In genomic region chrX:133092983-133093382, GRCm38 (mm10) we compare ENCODE assay signal across 19 mouse cellular contexts.
A peak's percentile ranks its signal among the peaks of the same experiment; 100 is the strongest.
DNase-seq lines count a peak whose midpoint lies in the region; ATAC-seq and TF ChIP-seq lines count a peak whose summit lies in the region.
"Had no signal": no experiment of that assay in that cellular context is flagged by ENCODE, and none has a peak within 500 bp of the region (broad histone marks: within the 10 kb centered on the region; RNA-seq: fewer than 3 reads in every experiment).

No protein-coding gene starts in this region.

- no peak overlapping the region for H3K4me2 ChIP-seq in intestine, postnatal 0 days (replicated peaks; ENCODE audit: low read depth)
- H3K4me2 ChIP-seq in intestine, embryonic 16.5 days (ENCODE audit: low read depth, low read length): no peak overlapping the region
- H3K4me2 ChIP-seq in lung, embryonic 14.5 days: no peak overlapping the region
- no peak overlapping the region for H3K4me2 ChIP-seq in forebrain, embryonic 12.5 days
- H3K4me2 ChIP-seq: embryonic facial prominence, embryonic 13.5 days; forebrain, embryonic 13.5 days; limb, embryonic 12.5 days; liver, embryonic 13.5 days; midbrain, embryonic 11.5 days had no signal

- no peaks in the 10 kb centered on the region for H3K36me3 ChIP-seq in intestine, postnatal 0 days (ENCODE audit: control insufficient read depth, insufficient read depth)
- H3K36me3 ChIP-seq in intestine, embryonic 16.5 days (ENCODE audit: control insufficient read depth, insufficient read depth, low read length): no peaks in the 10 kb centered on the region
- H3K36me3 ChIP-seq in lung, embryonic 14.5 days (ENCODE audit: insufficient read depth): no peaks in the 10 kb centered on the region
- no peaks in the 10 kb centered on the region for H3K36me3 ChIP-seq in forebrain, embryonic 12.5 days (replicated peaks)
- H3K36me3 ChIP-seq: embryonic facial prominence, embryonic 13.5 days; heart, embryonic 10.5 days; limb, embryonic 12.5 days; liver, embryonic 13.5 days had no signal

- TF ChIP-seq CTCF in intestine, postnatal 0 days (IDR thresholded peaks at IDR 0.05; ENCODE audit: low read depth): 0 out of 2 replicates have a peak, but pooled peaks have one; percentile 5
- 0 out of 2 replicates have a peak, but pooled peaks have one; percentile 8 for TF ChIP-seq CTCF in lung, embryonic 14.5 days (IDR thresholded peaks at IDR 0.05; ENCODE audit: low read depth)

- no peak for ATAC-seq in intestine, postnatal 0 days
- ATAC-seq in intestine, embryonic 16.5 days: no peak
- no peak for ATAC-seq in lung, embryonic 14.5 days (ENCODE audit: insufficient read depth)
- no peak for ATAC-seq in forebrain, embryonic 12.5 days (ENCODE audit: low FRiP score)
- ATAC-seq: forebrain, embryonic 13.5 days; hindbrain, embryonic 16.5 days had no signal

- H3K9me3 ChIP-seq in intestine, postnatal 0 days (ENCODE audit: control insufficient read depth): no peaks in the 10 kb centered on the region
- H3K9me3 ChIP-seq in intestine, embryonic 16.5 days (ENCODE audit: control insufficient read depth, low read length): no peaks in the 10 kb centered on the region
- no peaks in the 10 kb centered on the region for H3K9me3 ChIP-seq in lung, embryonic 14.5 days (ENCODE audit: low read depth, low read length)
- no peaks in the 10 kb centered on the region for H3K9me3 ChIP-seq in forebrain, embryonic 12.5 days
- H3K9me3 ChIP-seq: embryonic facial prominence, embryonic 13.5 days; forebrain, embryonic 13.5 days; heart, embryonic 10.5 days; limb, embryonic 12.5 days; liver, embryonic 13.5 days had no signal

- H3K9ac ChIP-seq in intestine, postnatal 0 days (ENCODE audit: low read depth, low read length): no peak overlapping the region
- H3K9ac ChIP-seq in intestine, embryonic 16.5 days (ENCODE audit: low read depth, low read length): no peak overlapping the region
- no peak overlapping the region for H3K9ac ChIP-seq in lung, embryonic 14.5 days
- no peak overlapping the region for H3K9ac ChIP-seq in forebrain, embryonic 12.5 days
- H3K9ac ChIP-seq: embryonic facial prominence, embryonic 13.5 days; forebrain, embryonic 13.5 days; limb, embryonic 12.5 days; liver, embryonic 13.5 days had no signal

- H3K4me3 ChIP-seq in intestine, postnatal 0 days (ENCODE audit: low read depth, low read length): no peak overlapping the region
- H3K4me3 ChIP-seq in intestine, embryonic 16.5 days (ENCODE audit: low read length): no peak overlapping the region
- no peak overlapping the region for H3K4me3 ChIP-seq in lung, embryonic 14.5 days (ENCODE audit: low read depth, low read length)
- H3K4me3 ChIP-seq in forebrain, embryonic 12.5 days (replicated peaks): no peak overlapping the region
- H3K4me3 ChIP-seq: embryonic facial prominence, embryonic 13.5 days; erythroblast, embryonic 14.5 days; forebrain, embryonic 13.5 days; heart, embryonic 10.5 days; limb, embryonic 12.5 days; liver, embryonic 13.5 days had no signal

- 68% methylated on average over 3 of the region's 3 CpGs for WGBS in intestine, postnatal 0 days
- WGBS in intestine, embryonic 16.5 days: 67% methylated on average over 3 of the region's 3 CpGs
- WGBS in lung, embryonic 14.5 days: 72% methylated on average over 3 of the region's 3 CpGs
- 71% methylated on average over 3 of the region's 3 CpGs for WGBS in forebrain, embryonic 12.5 days

- H3K27me3 ChIP-seq in intestine, postnatal 0 days (replicated peaks; ENCODE audit: control insufficient read depth, insufficient read depth, low read length): no peaks in the 10 kb centered on the region
- H3K27me3 ChIP-seq in intestine, embryonic 16.5 days (replicated peaks; ENCODE audit: control insufficient read depth, insufficient read depth, low read length): no peaks in the 10 kb centered on the region
- H3K27me3 ChIP-seq in lung, embryonic 14.5 days (ENCODE audit: insufficient read depth, low read length): no peaks in the 10 kb centered on the region
- H3K27me3 ChIP-seq in forebrain, embryonic 12.5 days: no peaks in the 10 kb centered on the region
- H3K27me3 ChIP-seq: embryonic facial prominence, embryonic 13.5 days; forebrain, embryonic 13.5 days; limb, embryonic 12.5 days; liver, embryonic 13.5 days had no signal

- DNase-seq in lung, embryonic 14.5 days: no peak
- DNase-seq in lung, postnatal 10 days: no peak
- peak; percentile 27 for DNase-seq in ES-CJ7 (ENCODE audit: low read depth, low spot score)
- peak; percentile 9 for DNase-seq in R1 (ENCODE audit: low read depth, low spot score)
- DNase-seq in layer of hippocampus, postnatal 36 days: no peak
- DNase-seq: adrenal gland, postnatal 36 days; cerebellum, adult 9-11 months; kidney, adult 11 months; liver, embryonic 13.5 days had no signal

- no peaks in the 10 kb centered on the region for H3K4me1 ChIP-seq in intestine, postnatal 0 days (replicated peaks; ENCODE audit: control insufficient read depth, insufficient read depth, low read length)
- no peaks in the 10 kb centered on the region for H3K4me1 ChIP-seq in intestine, embryonic 16.5 days (ENCODE audit: control insufficient read depth, insufficient read depth, low read length)
- no peaks in the 10 kb centered on the region for H3K4me1 ChIP-seq in lung, embryonic 14.5 days (ENCODE audit: insufficient read depth)
- H3K4me1 ChIP-seq in forebrain, embryonic 12.5 days: no peaks in the 10 kb centered on the region
- H3K4me1 ChIP-seq: embryonic facial prominence, embryonic 13.5 days; forebrain, embryonic 13.5 days; heart, embryonic 10.5 days; limb, embryonic 12.5 days; liver, embryonic 13.5 days had no signal

- H3K27ac ChIP-seq in intestine, postnatal 0 days (ENCODE audit: low read depth, low read length): no peak overlapping the region
- no peak overlapping the region for H3K27ac ChIP-seq in intestine, embryonic 16.5 days (ENCODE audit: low read length)
- H3K27ac ChIP-seq in lung, embryonic 14.5 days (ENCODE audit: low read depth): no peak overlapping the region
- H3K27ac ChIP-seq in forebrain, embryonic 12.5 days: no peak overlapping the region
- H3K27ac ChIP-seq: embryonic facial prominence, embryonic 13.5 days; forebrain, embryonic 13.5 days; heart, embryonic 10.5 days; limb, embryonic 12.5 days; liver, embryonic 13.5 days had no signal

Comparison
In these comparisons a context has a peak if more than half of its experiments do, and no peak if none do; other contexts are left out.
1. DNase-seq: peak in ES-CJ7 (single experiment) and R1 (single experiment); none in lung, embryonic 14.5 days (single experiment), lung, postnatal 10 days (single experiment) and layer of hippocampus, postnatal 36 days (0 of 2).